Mouse (Mus musculus): ENCODE measurements around the gene Borcs8. TPM values are rescaled to one million over a fixed set of nuclear protein-coding genes. Genes with fewer than 3 reads are reported as not detected.

Gene Borcs8
- polyA plus RNA-seq (2012; ENCODE audit: low replicate concordance): 8.0 and 46.2 TPM in 2 replicates

GRCm38 (mm10) chr8:70139026-70139857 lies at the start of gene Borcs8, which contains the start of the genes Rfxank and Mef2b:
TSS of gene Borcs8 (plus strand) at chr8:70139499.
TSS of gene Rfxank (minus strand) at chr8:70139154.
TSS of gene Mef2b (plus strand) at chr8:70139711.

GRCm38 (mm10) chr8:70120667-70121066 lies 18.6 kb upstream of the Borcs8 start, which contains the start of gene Ncan:
TSS of gene Ncan (minus strand) at chr8:70120873.

GRCm38 (mm10) chr8:70131166-70131883 lies 8.0 kb upstream of the Borcs8 start, which contains the start of gene Nr2c2ap:
TSS of gene Nr2c2ap (plus strand) at chr8:70131333.

GRCm38 (mm10) chr8:70172043-70172681 lies 32.9 kb downstream of the Borcs8 start, which contains the start of gene Tmem161a:
TSS of gene Tmem161a (plus strand) at chr8:70172356.

Other genes with a start within 250 kb of the Borcs8 start
- 1.00 and 2.1 TPM in 2 replicates for gene Tssk6, start 237.3 kb upstream of the Borcs8 start, polyA plus RNA-seq (2012; ENCODE audit: low replicate concordance)
- 95.4 and 115 TPM in 2 replicates for gene Ndufa13, start 236.9 kb upstream of the Borcs8 start, polyA plus RNA-seq (2012; ENCODE audit: low replicate concordance)
- 0.81 and 2.5 TPM in 2 replicates for gene Yjefn3, start 236.8 kb upstream of the Borcs8 start, polyA plus RNA-seq (2012; ENCODE audit: low replicate concordance)
- 54.9 and 107 TPM in 2 replicates for gene Gatad2a, start 143.1 kb upstream of the Borcs8 start, polyA plus RNA-seq (2012; ENCODE audit: low replicate concordance)
- 60.9 and 149 TPM in 2 replicates for gene Mau2, start 96.8 kb upstream of the Borcs8 start, polyA plus RNA-seq (2012; ENCODE audit: low replicate concordance)
- gene Sugp1, start 96.7 kb upstream of the Borcs8 start, polyA plus RNA-seq (2012; ENCODE audit: low replicate concordance): 38.1 and 63.8 TPM in 2 replicates
- 0.69 and 0.95 TPM in 2 replicates for gene Tm6sf2, start 66.6 kb upstream of the Borcs8 start, polyA plus RNA-seq (2012; ENCODE audit: low replicate concordance)
- 0.03 and 0.07 TPM in 2 replicates for gene Hapln4, start 56.0 kb upstream of the Borcs8 start, polyA plus RNA-seq (2012; ENCODE audit: low replicate concordance)
- gene Ncan, start 18.6 kb upstream of the Borcs8 start, polyA plus RNA-seq (2012; ENCODE audit: low replicate concordance): 0.13 and 0.22 TPM in 2 replicates
- gene Nr2c2ap, start 8.2 kb upstream of the Borcs8 start, polyA plus RNA-seq (2012; ENCODE audit: low replicate concordance): 6.3 and 14.2 TPM in 2 replicates
- 6.1 and 18.1 TPM in 2 replicates for gene Rfxank, start 345 bp upstream of the Borcs8 start, polyA plus RNA-seq (2012; ENCODE audit: low replicate concordance)
- gene Mef2b, start 212 bp downstream of the Borcs8 start, polyA plus RNA-seq (2012; ENCODE audit: low replicate concordance): 8.0 and 22.3 TPM in 2 replicates
- gene Tmem161a, start 32.9 kb downstream of the Borcs8 start, polyA plus RNA-seq (2012; ENCODE audit: low replicate concordance): 104 and 138 TPM in 2 replicates
- gene Slc25a42, start 72.8 kb downstream of the Borcs8 start, polyA plus RNA-seq (2012; ENCODE audit: low replicate concordance): 10.1 and 12.4 TPM in 2 replicates
- gene Sugp2, start 94.7 kb downstream of the Borcs8 start, polyA plus RNA-seq (2012; ENCODE audit: low replicate concordance): 40.6 and 92.2 TPM in 2 replicates
- 8.9 and 12.0 TPM in 2 replicates for gene Armc6, start 95.0 kb downstream of the Borcs8 start, polyA plus RNA-seq (2012; ENCODE audit: low replicate concordance)
- gene Homer3, start 143.3 kb downstream of the Borcs8 start, polyA plus RNA-seq (2012; ENCODE audit: low replicate concordance): 14.2 and 18.3 TPM in 2 replicates
- gene Ddx49, start 163.0 kb downstream of the Borcs8 start, polyA plus RNA-seq (2012; ENCODE audit: low replicate concordance): 25.7 and 31.1 TPM in 2 replicates
- gene Cope, start 163.0 kb downstream of the Borcs8 start, polyA plus RNA-seq (2012; ENCODE audit: low replicate concordance): 177 and 198 TPM in 2 replicates
- gene Cers1, start 176.3 kb downstream of the Borcs8 start, polyA plus RNA-seq (2012; ENCODE audit: low replicate concordance): 0.26 and 1.4 TPM in 2 replicates
- 0.27 and 0.54 TPM in 2 replicates for gene Gdf1, start 190.3 kb downstream of the Borcs8 start, polyA plus RNA-seq (2012; ENCODE audit: low replicate concordance)
- gene Upf1, start 213.8 kb downstream of the Borcs8 start, polyA plus RNA-seq (2012; ENCODE audit: low replicate concordance): 89.7 and 137 TPM in 2 replicates
- gene Comp, start 234.1 kb downstream of the Borcs8 start, polyA plus RNA-seq (2012; ENCODE audit: low replicate concordance): 0.09 and 0.41 TPM in 2 replicates